Mouse (Mus musculus): ENCODE measurements around the gene Dock2. TPM values are rescaled to one million over a fixed set of nuclear protein-coding genes. Genes with fewer than 3 reads are reported as not detected.

Dock2 gene
- polyA plus RNA-seq, 1 experiment from 2014 or later = 0.54 TPM

DNA sequence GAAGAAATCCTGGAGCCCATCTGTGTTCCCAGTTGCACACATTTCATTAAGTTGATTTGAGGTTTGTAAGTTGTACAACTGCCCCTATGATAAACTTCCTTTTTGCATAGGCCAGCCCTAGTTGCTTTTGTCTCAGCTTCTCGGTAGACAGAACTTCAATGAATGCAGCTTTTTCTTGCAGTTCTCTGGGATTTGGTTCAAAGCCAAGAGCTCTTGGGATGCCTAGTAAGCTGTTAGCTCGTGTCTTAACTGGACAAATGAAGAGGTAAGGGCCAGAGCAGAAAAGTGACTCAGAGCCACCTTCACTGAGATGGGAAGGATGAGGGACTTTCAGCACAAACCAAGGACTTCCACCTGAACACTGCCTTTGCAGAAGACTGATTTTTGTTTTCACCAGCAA is 266.7 kb downstream of the Dock2 start:
- H3K4me2 ChIP-seq = no peak overlapping the region
- no peaks in the 10 kb centered on the region for H3K27me3 ChIP-seq
- no peaks in the 10 kb centered on the region for H3K9me3 ChIP-seq
- 0 out of 2 replicates have a peak, but pooled peaks cover 3% of the 10 kb centered on the region for H3K4me1 ChIP-seq (replicated peaks)
- ATAC-seq (ENCODE audit: low FRiP score, low read depth) = no peak
- no peak overlapping the region for H3K9ac ChIP-seq
- no peak overlapping the region for H3K27ac ChIP-seq (replicated peaks)
- H3K36me3 ChIP-seq = no peaks in the 10 kb centered on the region
- WGBS = 39% methylated on average over 2 of the region's 2 CpGs
- no peak overlapping the region for H3K4me3 ChIP-seq

GRCm38 (mm10) chr11:34515301-34515700 is 268.4 kb downstream of the Dock2 start:
- Histone ChIP-seq H3K36me3 (no peaks in the 10 kb centered on the region), H3K27me3 (no peaks in the 10 kb centered on the region), H3K27ac (replicated peaks) (no peak overlapping the region), H3K4me1 (replicated peaks) (0 out of 2 replicates have a peak, but pooled peaks cover 3% of the 10 kb centered on the region), H3K9ac (no peak overlapping the region), H3K9me3 (no peaks in the 10 kb centered on the region), H3K4me3 (no peak overlapping the region), H3K4me2 (no peak overlapping the region)
- 60% methylated on average over 4 of the region's 4 CpGs for WGBS
- ATAC-seq (ENCODE audit: low FRiP score, low read depth) = no peak

DNA sequence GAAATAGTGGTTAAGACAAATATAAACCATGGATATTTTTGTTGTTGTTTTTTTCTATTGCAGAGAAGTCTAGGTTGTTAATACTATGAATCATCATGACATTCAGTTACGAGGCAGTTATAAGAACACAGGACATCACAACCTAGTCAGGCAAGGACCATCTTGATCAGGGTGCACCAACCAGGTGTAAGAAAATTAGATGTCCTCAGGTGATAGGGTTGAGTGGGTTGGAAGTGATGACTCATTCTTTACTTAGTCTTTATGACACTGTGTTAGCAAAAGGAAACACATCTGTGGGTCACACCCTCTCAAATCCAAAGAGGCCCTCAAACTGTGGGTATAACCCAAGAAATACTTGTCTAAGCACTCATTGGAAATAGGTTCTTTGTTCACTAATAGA is 277.3 kb downstream of the Dock2 start:
- H3K9me3 ChIP-seq = no peaks in the 10 kb centered on the region
- H3K27me3 ChIP-seq = no peaks in the 10 kb centered on the region
- H3K9ac ChIP-seq = no peak overlapping the region
- H3K4me3 ChIP-seq = no peak overlapping the region
- H3K36me3 ChIP-seq = no peaks in the 10 kb centered on the region
- 91% methylated on average over 1 of the region's 1 CpGs for WGBS
- no peak overlapping the region for H3K4me2 ChIP-seq
- H3K4me1 ChIP-seq (replicated peaks) = no peaks in the 10 kb centered on the region
- ATAC-seq (ENCODE audit: low FRiP score, low read depth) = no peak
- H3K27ac ChIP-seq (replicated peaks) = no peak overlapping the region

GRCm38 (mm10) chr11:34499663-34500062 is 284.0 kb downstream of the Dock2 start:
- Histone ChIP-seq H3K9ac (no peak overlapping the region), H3K4me2 (no peak overlapping the region), H3K27me3 (no peaks in the 10 kb centered on the region), H3K36me3 (no peaks in the 10 kb centered on the region), H3K27ac (replicated peaks) (no peak overlapping the region), H3K9me3 (no peaks in the 10 kb centered on the region), H3K4me3 (no peak overlapping the region), H3K4me1 (replicated peaks) (no peaks in the 10 kb centered on the region)
- WGBS = 79% methylated on average over 1 of the region's 1 CpGs
- no peak for ATAC-seq (ENCODE audit: low FRiP score, low read depth)

- no peak overlapping the region for H3K4me2 ChIP-seq
- no peaks in the 10 kb centered on the region for H3K36me3 ChIP-seq
- no peak overlapping the region for H3K27ac ChIP-seq (replicated peaks)
- no peaks in the 10 kb centered on the region for H3K9me3 ChIP-seq
- WGBS = 64% methylated on average over 4 of the region's 4 CpGs
- H3K27me3 ChIP-seq = no peaks in the 10 kb centered on the region
- no peak overlapping the region for H3K4me3 ChIP-seq
- H3K4me1 ChIP-seq (replicated peaks) = no peaks in the 10 kb centered on the region
- no peak overlapping the region for H3K9ac ChIP-seq
- ATAC-seq (ENCODE audit: low FRiP score, low read depth) = no peak
Measured at GRCm38 (mm10) chr11:34494682-34495081, 289.0 kb downstream of the Dock2 start.

DNA sequence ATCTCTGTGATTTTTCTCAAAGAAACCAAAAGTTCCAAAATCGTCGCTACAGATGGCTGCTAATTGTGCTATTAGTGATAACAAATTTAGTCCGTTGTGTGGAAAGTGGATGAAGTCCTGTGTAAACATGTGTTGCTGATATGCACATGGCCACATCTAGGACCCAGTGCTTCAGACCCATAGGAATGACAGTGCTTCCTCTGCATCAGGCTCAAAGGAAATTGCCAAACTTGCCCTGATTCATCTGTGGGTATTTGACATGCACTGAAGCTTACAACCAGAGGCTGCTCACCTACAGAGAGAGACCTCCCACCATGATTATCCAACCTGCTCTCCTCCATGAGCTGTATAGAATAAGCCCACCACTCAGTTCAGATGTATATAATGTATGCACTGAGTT is 290.7 kb downstream of the Dock2 start:
- Histone ChIP-seq H3K9me3 (no peaks in the 10 kb centered on the region), H3K4me1 (replicated peaks) (no peaks in the 10 kb centered on the region), H3K4me2 (no peak overlapping the region), H3K27ac (replicated peaks) (no peak overlapping the region), H3K4me3 (no peak overlapping the region), H3K36me3 (no peaks in the 10 kb centered on the region), H3K9ac (no peak overlapping the region), H3K27me3 (no peaks in the 10 kb centered on the region)
- 95% methylated on average over 3 of the region's 3 CpGs for WGBS
- no peak for ATAC-seq (ENCODE audit: low FRiP score, low read depth)

DNA sequence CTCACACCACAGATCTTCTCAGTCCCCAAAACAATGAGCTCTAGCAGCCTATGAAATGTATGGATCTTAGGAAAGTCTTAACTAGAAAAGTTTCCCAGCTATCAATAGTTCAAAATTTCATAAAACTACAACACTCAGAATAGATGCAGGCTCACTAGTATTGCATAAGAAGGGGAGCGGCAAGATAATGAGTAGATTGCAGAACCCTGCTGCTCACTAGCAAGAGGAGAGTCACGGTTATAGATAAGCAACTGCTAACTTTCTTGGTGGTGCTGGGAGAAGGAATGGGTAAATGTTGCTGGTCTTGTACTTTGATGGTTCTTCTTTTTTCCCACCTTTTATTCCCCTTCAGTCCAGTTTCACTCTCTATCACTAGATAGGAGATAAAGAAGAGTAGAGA is 291.5 kb downstream of the Dock2 start:
- Histone ChIP-seq H3K4me2 (no peak overlapping the region), H3K4me3 (no peak overlapping the region), H3K9me3 (no peaks in the 10 kb centered on the region), H3K27me3 (no peaks in the 10 kb centered on the region), H3K4me1 (replicated peaks) (no peaks in the 10 kb centered on the region), H3K36me3 (no peaks in the 10 kb centered on the region), H3K9ac (no peak overlapping the region), H3K27ac (replicated peaks) (no peak overlapping the region)
- no peak for ATAC-seq (ENCODE audit: low FRiP score, low read depth)
- 95% methylated on average over 2 of the region's 2 CpGs for WGBS

DNA sequence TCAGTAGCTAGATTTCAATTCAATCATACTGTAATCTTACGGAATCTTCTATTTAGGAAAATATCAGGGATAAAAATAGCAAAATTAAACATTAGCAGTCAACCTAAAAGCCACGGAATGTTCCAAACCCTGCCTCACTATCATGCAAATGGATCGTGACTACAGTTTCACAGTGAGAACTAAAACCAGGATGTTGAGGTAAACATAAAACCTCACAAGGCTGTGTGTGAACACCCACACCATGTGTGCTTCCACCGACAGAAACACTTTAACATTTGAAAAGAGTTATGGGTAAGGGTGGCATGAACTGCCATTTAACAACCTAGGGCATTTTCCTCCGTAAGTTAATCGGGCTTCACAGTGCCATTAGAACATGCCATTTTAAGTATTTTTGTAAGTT is 294.1 kb downstream of the Dock2 start:
- Histone ChIP-seq H3K4me1 (replicated peaks) (no peaks in the 10 kb centered on the region), H3K27me3 (no peaks in the 10 kb centered on the region), H3K9ac (no peak overlapping the region), H3K27ac (replicated peaks) (no peak overlapping the region), H3K4me2 (no peak overlapping the region), H3K36me3 (no peaks in the 10 kb centered on the region), H3K9me3 (no peaks in the 10 kb centered on the region), H3K4me3 (no peak overlapping the region)
- ATAC-seq (ENCODE audit: low FRiP score, low read depth) = no peak
- WGBS = 86% methylated on average over 6 of the region's 6 CpGs

DNA sequence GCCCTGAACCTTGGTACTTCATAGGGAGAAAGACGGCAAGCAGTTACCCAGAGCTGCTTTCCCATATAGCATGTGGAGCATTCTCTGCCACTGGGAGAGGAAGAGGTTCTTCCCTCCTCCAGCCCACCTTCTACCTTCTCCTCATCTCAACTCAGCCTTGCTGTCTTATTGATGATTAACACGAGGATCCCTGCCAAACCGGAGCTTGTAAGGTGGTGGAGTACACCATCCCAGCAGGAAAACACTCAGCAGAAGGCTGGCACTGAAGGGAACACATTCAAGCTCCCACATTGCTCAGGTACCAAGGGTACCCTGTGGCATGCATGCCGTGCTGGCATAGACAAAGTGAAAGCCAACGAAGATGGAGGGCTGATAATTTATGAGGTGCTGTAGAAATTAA is 304.4 kb downstream of the Dock2 start:
- 71% methylated on average over 5 of the region's 5 CpGs for WGBS
- Histone ChIP-seq H3K4me3 (no peak overlapping the region), H3K4me2 (no peak overlapping the region), H3K9ac (no peak overlapping the region), H3K4me1 (replicated peaks) (no peaks in the 10 kb centered on the region), H3K27ac (replicated peaks) (no peak overlapping the region), H3K36me3 (no peaks in the 10 kb centered on the region), H3K27me3 (no peaks in the 10 kb centered on the region), H3K9me3 (no peaks in the 10 kb centered on the region)
- ATAC-seq (ENCODE audit: low FRiP score, low read depth) = no peak

- H3K27ac ChIP-seq (replicated peaks) = no peak overlapping the region
- no peak overlapping the region for H3K4me2 ChIP-seq
- H3K9me3 ChIP-seq = no peaks in the 10 kb centered on the region
- no peaks in the 10 kb centered on the region for H3K36me3 ChIP-seq
- H3K9ac ChIP-seq = no peak overlapping the region
- no peaks in the 10 kb centered on the region for H3K27me3 ChIP-seq
- ATAC-seq (ENCODE audit: low FRiP score, low read depth) = 0 out of 2 replicates have a peak, but pooled peaks have one; percentile 19
- WGBS = 62% methylated on average over 2 of the region's 2 CpGs
- no peak overlapping the region for H3K4me3 ChIP-seq
- no peaks in the 10 kb centered on the region for H3K4me1 ChIP-seq (replicated peaks)
Measured at GRCm38 (mm10) chr11:34469792-34470191, 313.9 kb downstream of the Dock2 start.

DNA sequence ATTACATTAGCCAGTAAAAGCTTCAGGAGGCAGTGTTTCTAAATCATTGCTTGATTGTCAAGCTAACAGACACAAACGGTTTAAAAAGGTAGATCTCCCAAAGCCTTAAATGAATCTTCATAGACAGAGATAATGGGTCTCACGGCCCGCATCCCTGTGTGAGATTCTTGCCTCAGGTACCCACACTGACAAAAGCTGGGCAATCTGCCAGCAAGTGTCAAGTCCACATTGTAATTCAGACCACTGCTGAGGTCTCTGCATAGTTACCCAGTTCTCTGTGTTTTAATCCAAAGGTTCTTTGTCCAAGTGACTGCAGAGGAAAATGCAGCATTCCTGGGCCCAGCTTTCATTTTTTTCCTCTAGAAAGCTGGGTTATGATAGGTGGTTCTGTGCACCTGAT is 315.1 kb downstream of the Dock2 start:
- Histone ChIP-seq H3K27ac (replicated peaks) (no peak overlapping the region), H3K4me2 (no peak overlapping the region), H3K4me1 (replicated peaks) (no peaks in the 10 kb centered on the region), H3K9ac (no peak overlapping the region), H3K4me3 (no peak overlapping the region), H3K27me3 (no peaks in the 10 kb centered on the region), H3K36me3 (no peaks in the 10 kb centered on the region), H3K9me3 (no peaks in the 10 kb centered on the region)
- no peak for ATAC-seq (ENCODE audit: low FRiP score, low read depth)
- 25% methylated on average over 3 of the region's 3 CpGs for WGBS

GRCm38 (mm10) chr11:34467056-34467455 is 316.6 kb downstream of the Dock2 start:
- WGBS = 56% methylated on average over 1 of the region's 1 CpGs
- Histone ChIP-seq H3K4me3 (no peak overlapping the region), H3K4me2 (no peak overlapping the region), H3K27ac (replicated peaks) (no peak overlapping the region), H3K36me3 (no peaks in the 10 kb centered on the region), H3K9ac (no peak overlapping the region), H3K27me3 (no peaks in the 10 kb centered on the region), H3K9me3 (no peaks in the 10 kb centered on the region), H3K4me1 (replicated peaks) (no peaks in the 10 kb centered on the region)
- no peak for ATAC-seq (ENCODE audit: low FRiP score, low read depth)

- Histone ChIP-seq H3K9ac (no peak overlapping the region), H3K4me3 (no peak overlapping the region), H3K4me1 (replicated peaks) (no peaks in the 10 kb centered on the region), H3K36me3 (no peaks in the 10 kb centered on the region), H3K27ac (replicated peaks) (no peak overlapping the region), H3K4me2 (no peak overlapping the region), H3K27me3 (no peaks in the 10 kb centered on the region), H3K9me3 (no peaks in the 10 kb centered on the region)
- 75% methylated on average over 4 of the region's 4 CpGs for WGBS
- ATAC-seq (ENCODE audit: low FRiP score, low read depth) = no peak
Measured at GRCm38 (mm10) chr11:34449944-34450343, 333.7 kb downstream of the Dock2 start.
